Mouse (Mus musculus) adrenal gland, postnatal 36 days (tissue): ENCODE results near the gene Sco1. TPM values are rescaled to one million over a fixed set of nuclear protein-coding genes. Genes with fewer than 3 reads are reported as not detected.

Experiments used
- DNase-seq, 2 experiments: peaks; one replicate each; pipeline ENCODE4 v3.0.0; 2021; ENCODE audit warnings: mixed read lengths in 1 of 2
- total RNA-seq, 2 experiments: library from RNA; stranded (reverse); gene quantifications; 2 replicates each; pipeline ENCODE4 v1.2.3; 2021

The Sco1 gene
- total RNA-seq, 2 experiments from 2014 or later, result 21.9 to 22.4 TPM

GRCm38 (mm10) chr11:67043007-67043406 is 9.5 kb upstream of the Sco1 start:
- DNase-seq, result no peak

GRCm38 (mm10) chr11:67044959-67045358 is 7.5 kb upstream of the Sco1 start:
- DNase-seq, result no peak

DNA sequence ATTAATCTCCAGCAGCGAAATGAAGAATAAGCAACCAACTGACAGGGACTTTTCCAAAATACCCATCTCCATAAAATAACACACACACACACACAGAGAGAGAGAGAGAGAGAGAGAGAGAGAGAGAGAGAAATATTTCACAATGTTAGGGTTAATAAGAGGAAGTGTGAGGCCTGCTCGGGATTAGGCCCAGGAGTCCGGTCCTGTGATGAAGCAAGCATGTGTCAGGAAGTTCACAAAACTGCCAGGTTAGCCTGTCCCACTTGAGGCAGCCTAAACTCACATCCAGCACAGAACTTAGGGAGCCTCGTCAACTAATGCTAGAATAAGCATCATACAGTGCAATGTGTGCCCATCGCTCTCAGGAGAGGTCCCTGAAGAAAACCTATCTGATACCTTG is 5.3 kb upstream of the Sco1 start:
- DNase-seq, result no peak

DNA sequence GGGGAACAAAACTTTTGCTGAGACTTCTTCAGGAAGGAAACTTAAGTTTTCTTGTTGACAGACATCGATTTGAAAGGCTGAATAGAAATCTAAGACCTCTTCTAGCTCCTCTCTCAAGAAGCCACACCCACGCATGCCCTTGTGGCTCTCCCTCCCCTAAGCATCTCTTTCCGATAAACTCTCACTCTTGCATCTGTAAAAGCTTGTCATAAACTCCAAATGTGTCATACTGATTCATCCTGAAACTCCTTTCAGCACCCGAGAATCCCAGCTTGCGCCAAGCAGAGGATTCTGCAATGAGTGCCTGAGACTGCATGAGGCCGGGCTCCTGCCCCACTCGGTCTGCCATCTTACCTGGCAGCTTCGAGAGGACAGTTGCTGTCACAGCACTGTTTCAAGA is 4.0 kb upstream of the Sco1 start:
- no peak for DNase-seq

DNA sequence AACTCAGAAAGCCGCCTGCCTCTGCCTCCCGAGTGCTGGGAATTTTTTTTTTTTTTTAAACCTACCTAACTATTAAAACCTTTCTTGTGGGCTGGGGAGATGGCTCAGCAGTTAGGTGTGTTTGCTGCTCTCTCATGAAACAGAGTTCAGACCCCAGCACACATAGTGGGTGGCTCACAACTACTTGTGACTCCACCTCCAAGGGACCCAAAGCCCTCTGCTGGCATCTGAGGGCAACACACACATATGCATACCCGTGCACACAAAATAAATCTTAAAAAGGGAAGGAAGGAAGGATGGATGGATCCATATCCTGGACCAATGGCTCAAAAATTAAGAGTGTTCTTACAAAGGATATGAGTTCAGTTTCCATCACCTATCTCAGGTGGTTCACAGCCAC is 3.2 kb upstream of the Sco1 start:
- no peak for DNase-seq

GRCm38 (mm10) chr11:67051676-67052320 is 672 bp upstream of the Sco1 start:
- no peak for DNase-seq

- no peak for DNase-seq
Measured at GRCm38 (mm10) chr11:67054754-67055365, 2.4 kb downstream of the Sco1 start.

DNA sequence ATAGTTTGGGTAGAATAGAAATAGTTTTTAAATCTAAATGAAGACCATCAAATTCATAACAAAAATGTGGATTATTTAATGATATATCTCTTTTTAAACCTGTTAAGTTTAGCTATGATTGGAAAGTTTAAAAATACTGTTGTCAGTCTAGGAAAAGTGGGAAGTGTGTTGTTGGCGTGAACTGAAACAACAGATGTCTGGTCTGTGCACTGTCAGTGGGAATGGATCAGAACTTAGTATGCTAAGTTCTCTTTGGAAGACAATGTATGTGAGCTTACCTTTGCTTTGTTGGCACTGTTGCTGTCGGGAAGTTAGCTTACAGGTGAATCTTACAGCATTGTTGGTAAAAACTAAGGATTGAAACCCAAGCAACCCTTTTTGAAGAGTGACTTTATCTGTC is 8.8 kb downstream of the Sco1 start:
- no peak for DNase-seq

DNA sequence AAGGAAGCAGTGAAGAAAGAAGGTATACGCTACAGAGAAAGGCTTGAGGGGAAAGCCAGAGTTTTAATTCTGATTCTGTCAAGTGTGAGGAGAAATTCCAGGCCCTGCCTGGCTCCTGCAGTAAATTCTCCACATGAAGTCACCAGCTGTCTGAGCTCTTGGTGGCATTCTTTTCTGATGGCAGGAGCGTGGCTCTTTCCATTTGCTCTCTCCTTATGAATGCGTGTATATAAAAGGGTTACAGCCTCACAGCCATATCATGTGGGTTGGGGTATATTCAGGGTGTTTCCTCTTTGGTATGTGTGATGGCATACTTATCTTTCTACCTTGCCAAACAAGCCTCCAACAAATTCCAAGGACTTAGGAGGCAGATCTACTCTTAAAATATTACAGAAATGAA is 10.3 kb downstream of the Sco1 start:
- DNase-seq, result no peak

DNA sequence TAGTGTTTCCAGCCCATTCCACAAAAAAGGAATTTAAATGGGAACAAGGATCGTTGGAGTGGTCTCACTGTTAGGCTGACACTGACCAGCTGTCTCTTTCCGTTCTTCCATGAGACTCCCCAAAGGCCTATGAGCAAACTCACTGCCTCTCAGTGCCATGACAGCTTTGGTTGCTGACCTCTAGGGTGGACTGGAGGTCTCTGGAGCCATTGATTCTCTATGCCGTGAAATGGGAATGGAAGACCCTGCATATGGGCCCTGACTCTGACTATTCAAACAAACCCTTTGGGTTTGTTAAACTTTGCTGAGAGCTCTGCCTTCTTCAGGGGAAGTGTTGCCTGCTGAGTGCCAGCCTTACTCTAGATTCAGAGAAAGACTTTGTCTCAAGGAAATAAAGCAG is 15.3 kb downstream of the Sco1 start:
- no peak for DNase-seq

DNA sequence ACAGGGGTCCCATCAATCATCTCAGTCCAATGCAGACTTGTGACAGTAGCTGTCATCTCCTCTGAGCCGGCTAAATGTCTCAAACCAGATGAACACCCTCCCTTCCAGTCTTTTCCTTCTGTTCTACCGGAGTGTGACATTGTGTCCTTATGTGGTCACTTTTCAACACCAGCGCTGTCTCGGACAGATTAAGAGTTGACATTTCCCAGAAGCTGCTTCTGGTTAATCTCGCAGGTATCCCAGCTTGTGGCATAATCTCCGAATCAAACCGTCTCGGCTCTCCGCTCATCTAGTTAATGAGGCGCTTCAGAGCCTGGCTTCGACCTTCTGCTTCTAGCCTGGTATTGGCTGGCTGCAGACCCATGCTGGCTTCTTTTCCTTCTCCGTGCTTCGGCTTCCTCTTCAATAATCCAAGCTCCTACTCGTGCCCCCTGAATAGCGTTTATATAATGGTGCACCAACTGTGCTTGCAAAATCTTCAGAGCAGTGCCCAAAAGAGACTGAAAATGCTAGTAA is 20.2 kb downstream of the Sco1 start:
- DNase-seq, result no peak

- no peak for DNase-seq
Measured at GRCm38 (mm10) chr11:67075036-67075435, 22.6 kb downstream of the Sco1 start.

DNA sequence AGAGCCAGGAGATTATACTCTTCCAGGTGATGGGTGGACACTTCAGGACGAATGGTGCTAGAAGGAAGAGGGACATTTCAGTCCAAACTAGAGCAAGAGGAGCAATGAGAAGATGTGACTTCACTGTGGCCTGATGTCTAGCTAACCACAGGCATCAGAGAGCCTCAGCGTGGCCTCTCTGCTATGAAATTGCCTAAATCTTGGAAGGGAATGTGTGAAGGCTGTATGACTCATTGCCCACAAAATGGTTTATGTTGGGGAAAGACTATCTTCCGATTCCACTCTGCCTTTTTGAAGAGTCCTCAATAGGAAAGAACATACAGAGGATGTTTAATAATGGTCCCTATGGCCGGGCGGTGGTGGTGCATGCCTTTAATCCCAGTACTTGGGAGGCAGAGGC is 24.3 kb downstream of the Sco1 start:
- peak in 1 of 2 experiments; percentile 11 for DNase-seq

DNA sequence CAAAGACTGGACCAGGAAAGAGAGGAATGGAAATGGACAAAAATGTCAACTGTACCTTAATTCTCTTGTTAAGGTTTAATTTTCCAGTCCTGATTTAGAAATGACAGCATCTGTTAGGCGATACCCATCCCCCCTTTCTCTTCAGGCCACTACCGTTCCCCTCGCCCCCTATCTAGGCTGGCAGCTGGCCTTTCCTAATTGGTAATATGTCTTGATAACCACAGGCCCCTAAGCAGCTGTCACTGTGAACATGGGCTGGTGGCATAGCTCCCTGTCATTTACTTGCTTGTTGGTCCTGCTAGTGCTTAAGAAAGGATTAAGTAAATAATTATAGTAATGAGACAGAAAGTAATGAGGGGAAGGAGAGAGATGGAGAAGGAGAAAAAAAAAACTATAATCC is 25.0 kb downstream of the Sco1 start:
- no peak for DNase-seq

DNA sequence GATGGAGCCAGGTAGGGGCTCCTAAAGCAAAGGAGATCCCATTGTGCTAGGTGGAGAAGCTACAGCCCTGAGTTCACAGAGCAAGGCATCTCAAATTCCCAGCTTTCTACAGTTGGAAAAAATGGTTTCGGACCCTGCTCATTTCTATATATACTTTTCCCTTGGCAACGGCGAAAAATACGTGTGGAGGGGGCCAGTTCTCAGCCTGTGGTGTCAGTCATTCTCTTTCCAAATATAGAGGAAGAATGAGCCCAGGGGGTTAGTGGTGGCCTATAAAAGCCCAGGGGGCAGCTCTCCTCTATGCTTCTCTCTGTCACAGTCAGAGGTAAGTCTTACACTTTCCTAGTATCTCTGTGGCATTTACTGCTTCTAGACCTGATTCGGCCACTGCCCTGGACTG is 25.5 kb downstream of the Sco1 start, which contains the start of gene Myh3:
TSS of gene Myh3 (plus strand) at position 301 of the 400 bp plus-strand sequence.
- no peak for DNase-seq

GRCm38 (mm10) chr11:67078888-67079287 is 26.4 kb downstream of the Sco1 start:
- DNase-seq, result no peak

- DNase-seq, result no peak
Measured at GRCm38 (mm10) chr11:67079740-67080139, 27.3 kb downstream of the Sco1 start.

DNA sequence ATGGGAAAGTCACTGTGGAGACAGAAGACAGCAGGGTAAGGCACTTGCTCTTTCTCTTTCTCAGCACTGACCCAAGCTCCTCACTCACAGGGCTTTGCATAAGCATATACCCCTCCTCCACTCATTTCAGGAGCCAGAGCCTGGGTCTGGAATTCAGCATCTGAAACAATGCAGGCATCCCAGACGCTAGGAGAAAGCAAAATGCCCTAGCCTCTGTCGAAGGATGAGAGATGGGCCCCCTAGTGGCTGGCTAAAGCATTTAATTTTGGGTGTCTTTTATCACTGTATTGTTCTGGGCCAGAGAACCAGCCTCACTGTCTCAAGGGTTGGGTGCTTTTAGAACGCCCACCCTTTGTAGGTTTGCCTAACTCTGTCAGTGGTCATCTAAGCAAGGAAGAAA is 27.7 kb downstream of the Sco1 start:
- peak; percentile 63 to 78 for DNase-seq

DNA sequence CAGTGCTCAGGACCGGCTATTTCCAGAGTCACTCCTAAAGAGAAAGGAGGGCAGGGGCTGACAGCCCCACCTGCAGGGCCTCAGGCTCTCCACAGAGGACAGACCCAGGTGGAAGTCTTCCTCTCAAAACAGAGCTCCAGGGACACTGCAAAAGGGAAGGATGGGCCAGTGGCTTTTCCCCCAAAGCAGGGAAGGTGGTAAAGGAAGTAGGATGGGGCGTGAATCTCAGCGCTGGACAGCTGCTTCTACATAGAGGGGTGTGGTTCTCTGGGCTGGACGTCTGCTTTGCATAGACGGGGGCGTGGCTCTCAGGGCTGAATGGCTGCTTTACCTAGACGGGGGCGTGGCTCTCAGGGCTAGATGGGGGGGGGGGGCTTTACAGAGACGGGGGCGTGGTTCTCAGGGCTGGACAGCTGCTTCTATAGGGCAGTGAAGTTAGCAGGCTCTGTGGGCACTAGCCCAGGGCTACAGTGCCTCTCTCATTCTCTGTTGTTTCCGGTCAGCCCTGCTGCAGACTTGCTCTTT is 28.7 kb downstream of the Sco1 start:
- DNase-seq, result peak; percentile 39 to 47

GRCm38 (mm10) chr11:67082188-67082587 is 29.7 kb downstream of the Sco1 start:
- DNase-seq, result no peak

DNA sequence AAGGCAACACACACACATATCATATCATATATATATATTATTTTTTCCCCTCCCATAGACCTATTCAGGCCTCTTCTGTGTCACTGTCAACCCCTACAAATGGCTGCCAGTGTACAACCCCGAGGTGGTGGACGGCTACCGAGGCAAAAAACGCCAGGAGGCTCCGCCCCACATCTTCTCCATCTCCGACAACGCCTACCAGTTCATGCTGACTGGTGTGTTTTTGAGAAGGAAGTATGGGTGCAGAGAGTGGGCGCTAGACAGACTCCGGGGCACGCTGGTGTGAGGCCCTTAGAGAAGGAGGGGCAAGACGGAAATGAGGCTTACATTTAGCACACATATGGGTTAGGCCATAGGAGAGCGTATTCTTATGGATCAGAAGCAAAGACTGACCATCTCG is 30.3 kb downstream of the Sco1 start:
- no peak for DNase-seq

DNA sequence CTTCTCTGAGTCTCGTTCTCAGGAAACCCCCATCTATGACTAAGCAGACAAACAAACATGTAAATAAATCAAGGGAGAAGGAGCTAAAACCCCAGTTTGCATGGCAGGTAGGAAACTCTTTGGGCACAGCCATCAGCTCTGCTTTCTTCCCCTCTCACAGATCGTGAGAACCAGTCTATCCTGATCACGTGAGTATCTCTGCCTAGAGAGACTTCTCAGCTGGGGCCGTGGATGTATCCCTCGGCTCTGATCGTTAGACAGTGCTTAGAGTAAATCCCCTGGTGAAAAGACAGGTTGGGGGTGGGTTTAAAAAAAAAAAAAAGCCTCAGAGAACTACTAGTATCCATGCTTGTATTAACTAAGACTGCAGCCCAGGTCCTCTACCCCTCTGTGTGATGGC is 30.8 kb downstream of the Sco1 start:
- DNase-seq, result no peak

GRCm38 (mm10) chr11:67083712-67084340 is 31.4 kb downstream of the Sco1 start:
- DNase-seq, result no peak
